Mouse (Mus musculus): ENCODE data around the gene Gm45062.

DNA sequence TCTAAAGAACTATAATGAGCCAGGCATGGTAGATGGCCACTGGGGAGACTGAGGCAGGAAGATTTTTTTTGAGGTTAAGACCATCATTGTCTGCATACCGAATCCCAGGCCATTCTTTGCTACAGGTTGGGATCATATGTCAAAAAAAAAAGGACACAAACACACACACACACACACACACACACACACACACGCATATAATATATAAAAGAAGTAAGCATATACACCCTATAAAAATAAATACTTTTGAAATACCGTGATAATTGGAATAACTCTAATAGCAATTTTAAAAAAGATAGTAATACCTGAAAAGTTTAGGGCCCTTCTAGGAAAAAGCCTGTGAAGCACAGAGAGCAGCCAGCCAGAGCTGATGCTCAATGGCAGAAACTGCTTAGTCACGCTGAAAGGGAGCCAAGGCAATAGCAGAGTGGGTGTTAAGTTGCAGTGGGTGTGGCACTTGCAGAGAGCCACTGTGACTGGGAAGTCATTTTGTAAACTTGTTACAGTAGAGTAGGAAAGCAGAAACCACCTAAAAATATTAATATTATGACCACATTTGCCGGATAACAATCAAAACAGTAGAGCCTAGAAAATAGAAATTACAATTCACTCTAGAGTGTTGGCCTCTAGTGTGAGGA is 86.1 kb downstream of the Gm45062 start:
- TF ChIP-seq CTCF (IDR thresholded peaks at IDR 0.05; ENCODE audit: extremely low read depth, insufficient read length, insufficient replicate concordance, low read depth, low read length) (no peak), POLR2A (IDR thresholded peaks at IDR 0.05; ENCODE audit: low read depth, low read length) (no peak)
